Mouse (Mus musculus): Measurements from ENCODE around the gene Myof. TPM values are rescaled to one million over a fixed set of nuclear protein-coding genes. Genes with fewer than 3 reads are reported as not detected.

Gene Myof
- polyA plus RNA-seq, 1 experiment from 2014 or later, result 22.7 TPM

- H3K4me3 ChIP-seq (ENCODE audit: low read depth, low read length), result no peak overlapping the region
- H3K27me3 ChIP-seq (ENCODE audit: control insufficient read depth, insufficient read depth, low read length), result no peaks in the 10 kb centered on the region
- H3K36me3 ChIP-seq (ENCODE audit: control insufficient read depth, insufficient read depth, low read length), result no peaks in the 10 kb centered on the region
- no peak overlapping the region for H3K27ac ChIP-seq (ENCODE audit: low read length)
- no peak for ATAC-seq (ENCODE audit: insufficient number of reproducible peaks, insufficient read depth, low FRiP score, low read depth)
- WGBS, result 82% methylated on average over 4 of the region's 4 CpGs
- no peak overlapping the region for H3K9ac ChIP-seq (replicated peaks; ENCODE audit: low read depth, low read length)
- no peaks in the 10 kb centered on the region for H3K4me1 ChIP-seq (ENCODE audit: control insufficient read depth, insufficient read depth, low read length)
- H3K4me2 ChIP-seq (replicated peaks; ENCODE audit: low read depth, low read length), result no peak overlapping the region
- H3K9me3 ChIP-seq (ENCODE audit: control insufficient read depth, low read depth, low read length), result no peaks in the 10 kb centered on the region
Measured at GRCm38 (mm10) chr19:37914261-37914660, 129.1 kb downstream of the Myof start.

DNA sequence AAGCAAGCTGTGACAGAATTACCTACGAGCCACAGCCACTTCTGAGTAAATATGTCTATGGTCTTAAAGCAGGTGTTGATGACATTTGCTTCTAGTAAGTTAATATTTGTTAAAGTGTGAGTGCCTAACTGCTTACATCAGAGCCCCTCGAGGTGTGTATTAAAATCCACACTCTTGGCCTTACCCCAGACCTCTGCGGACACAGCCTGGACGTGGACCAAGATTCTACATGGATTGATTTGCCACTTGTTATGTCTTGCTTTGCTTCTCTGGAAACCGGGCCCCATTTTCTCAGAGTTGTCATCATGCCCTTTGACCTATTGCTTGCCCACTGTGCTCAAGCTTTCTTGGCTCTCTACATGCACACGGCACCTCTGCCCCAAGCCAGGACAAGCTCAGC lies 130.9 kb downstream of the Myof start:
- no peak overlapping the region for H3K9ac ChIP-seq (replicated peaks; ENCODE audit: low read depth, low read length)
- H3K27ac ChIP-seq (ENCODE audit: low read length), result no peak overlapping the region
- no peaks in the 10 kb centered on the region for H3K9me3 ChIP-seq (ENCODE audit: control insufficient read depth, low read depth, low read length)
- WGBS, result 73% methylated on average over 6 of the region's 6 CpGs
- H3K4me3 ChIP-seq (ENCODE audit: low read depth, low read length), result no peak overlapping the region
- no peak overlapping the region for H3K4me2 ChIP-seq (replicated peaks; ENCODE audit: low read depth, low read length)
- H3K27me3 ChIP-seq (ENCODE audit: control insufficient read depth, insufficient read depth, low read length), result no peaks in the 10 kb centered on the region
- H3K36me3 ChIP-seq (ENCODE audit: control insufficient read depth, insufficient read depth, low read length), result no peaks in the 10 kb centered on the region
- H3K4me1 ChIP-seq (ENCODE audit: control insufficient read depth, insufficient read depth, low read length), result no peaks in the 10 kb centered on the region; the same call in 1 of the 2 replicates
- no peak for ATAC-seq (ENCODE audit: insufficient number of reproducible peaks, insufficient read depth, low FRiP score, low read depth)

DNA sequence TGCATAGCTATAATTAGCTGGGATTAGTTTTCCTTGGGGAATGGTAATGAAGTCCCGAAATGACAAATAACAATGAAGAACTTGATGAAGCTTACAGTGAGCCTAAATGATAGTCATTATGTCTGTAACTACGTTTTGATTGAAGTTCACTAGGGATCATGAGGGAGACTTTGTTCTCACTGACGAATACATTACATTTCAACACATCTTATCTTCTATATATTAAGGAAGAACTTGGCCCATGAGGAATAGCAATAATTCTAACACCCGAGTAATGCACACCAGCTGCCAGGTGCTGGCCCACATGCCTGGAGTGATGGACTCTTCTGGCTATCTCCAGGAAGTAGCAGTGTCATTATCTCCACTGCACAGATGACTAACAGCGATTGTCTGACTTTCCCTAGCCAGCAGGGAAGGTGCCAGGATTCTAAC lies 133.5 kb downstream of the Myof start:
- no peak for ATAC-seq (ENCODE audit: insufficient number of reproducible peaks, insufficient read depth, low FRiP score, low read depth)
- H3K9me3 ChIP-seq (ENCODE audit: control insufficient read depth, low read depth, low read length), result no peaks in the 10 kb centered on the region
- no peak overlapping the region for H3K9ac ChIP-seq (replicated peaks; ENCODE audit: low read depth, low read length)
- WGBS, result 59% methylated on average over 5 of the region's 5 CpGs
- H3K4me3 ChIP-seq (ENCODE audit: low read depth, low read length), result no peak overlapping the region
- H3K27me3 ChIP-seq (ENCODE audit: control insufficient read depth, insufficient read depth, low read length), result no peaks in the 10 kb centered on the region
- H3K36me3 ChIP-seq (ENCODE audit: control insufficient read depth, insufficient read depth, low read length), result no peaks in the 10 kb centered on the region
- no peaks in the 10 kb centered on the region; the same call in 1 of the 2 replicates for H3K4me1 ChIP-seq (ENCODE audit: control insufficient read depth, insufficient read depth, low read length)
- no peak overlapping the region for H3K4me2 ChIP-seq (replicated peaks; ENCODE audit: low read depth, low read length)
- H3K27ac ChIP-seq (ENCODE audit: low read length), result no peak overlapping the region

- Histone ChIP-seq H3K36me3 (ENCODE audit: control insufficient read depth, insufficient read depth, low read length) (no peaks in the 10 kb centered on the region), H3K4me3 (ENCODE audit: low read depth, low read length) (no peak overlapping the region), H3K9ac (replicated peaks; ENCODE audit: low read depth, low read length) (no peak overlapping the region), H3K27ac (ENCODE audit: low read length) (no peak overlapping the region), H3K4me1 (ENCODE audit: control insufficient read depth, insufficient read depth, low read length) (no peaks in the 10 kb centered on the region; the same call in 1 of the 2 replicates), H3K9me3 (ENCODE audit: control insufficient read depth, low read depth, low read length) (no peaks in the 10 kb centered on the region), H3K27me3 (ENCODE audit: control insufficient read depth, insufficient read depth, low read length) (no peaks in the 10 kb centered on the region), H3K4me2 (replicated peaks; ENCODE audit: low read depth, low read length) (no peak overlapping the region)
- no peak for ATAC-seq (ENCODE audit: insufficient number of reproducible peaks, insufficient read depth, low FRiP score, low read depth)
- WGBS, result 23% methylated on average over 17 of the region's 17 CpGs
Measured at GRCm38 (mm10) chr19:37907451-37908320, 135.7 kb downstream of the Myof start.

GRCm38 (mm10) chr19:37906916-37907315 lies 136.5 kb downstream of the Myof start:
- WGBS, result 48% methylated on average over 3 of the region's 3 CpGs

DNA sequence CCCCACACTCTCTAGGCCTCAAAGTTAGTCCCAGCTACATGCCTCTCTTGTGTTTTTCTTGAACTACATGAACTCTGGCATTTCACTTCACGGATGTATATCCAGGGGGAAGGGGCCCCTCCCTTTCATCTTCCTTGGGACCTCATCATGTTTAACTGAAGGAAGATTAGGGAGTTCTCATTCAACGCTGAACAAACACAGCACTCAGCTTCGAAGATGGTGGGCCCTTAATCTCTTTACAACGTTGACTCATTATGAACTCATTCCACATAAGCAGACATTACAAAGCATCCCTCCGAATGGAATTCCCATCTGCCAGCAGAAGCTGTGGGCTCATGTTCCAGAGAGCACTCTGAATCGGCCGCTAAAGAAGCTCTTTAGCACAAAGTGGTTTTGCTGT lies 147.3 kb downstream of the Myof start:
- Histone ChIP-seq H3K4me3 (ENCODE audit: low read depth, low read length) (no peak overlapping the region), H3K27me3 (ENCODE audit: control insufficient read depth, insufficient read depth, low read length) (no peaks in the 10 kb centered on the region), H3K4me1 (ENCODE audit: control insufficient read depth, insufficient read depth, low read length) (no peaks in the 10 kb centered on the region), H3K4me2 (replicated peaks; ENCODE audit: low read depth, low read length) (no peak overlapping the region), H3K9me3 (ENCODE audit: control insufficient read depth, low read depth, low read length) (no peaks in the 10 kb centered on the region), H3K9ac (replicated peaks; ENCODE audit: low read depth, low read length) (no peak overlapping the region), H3K27ac (ENCODE audit: low read length) (no peak overlapping the region), H3K36me3 (ENCODE audit: control insufficient read depth, insufficient read depth, low read length) (no peaks in the 10 kb centered on the region)
- 18% methylated on average over 7 of the region's 7 CpGs for WGBS
- no peak; the same call in 1 of the 2 replicates for ATAC-seq (ENCODE audit: insufficient number of reproducible peaks, insufficient read depth, low FRiP score, low read depth)

More at GRCm38 (mm10) chr19:37906916-37907315, 136.5 kb downstream of the Myof start:
- no peaks in the 10 kb centered on the region for H3K9me3 ChIP-seq (ENCODE audit: control insufficient read depth, low read depth, low read length)
- H3K27ac ChIP-seq (ENCODE audit: low read length), result no peak overlapping the region
- H3K4me3 ChIP-seq (ENCODE audit: low read depth, low read length), result no peak overlapping the region
- H3K27me3 ChIP-seq (ENCODE audit: control insufficient read depth, insufficient read depth, low read length), result no peaks in the 10 kb centered on the region
- ATAC-seq (ENCODE audit: insufficient number of reproducible peaks, insufficient read depth, low FRiP score, low read depth), result no peak
- no peaks in the 10 kb centered on the region for H3K36me3 ChIP-seq (ENCODE audit: control insufficient read depth, insufficient read depth, low read length)
- no peak overlapping the region for H3K9ac ChIP-seq (replicated peaks; ENCODE audit: low read depth, low read length)
- no peaks in the 10 kb centered on the region; the same call in 1 of the 2 replicates for H3K4me1 ChIP-seq (ENCODE audit: control insufficient read depth, insufficient read depth, low read length)
- no peak overlapping the region for H3K4me2 ChIP-seq (replicated peaks; ENCODE audit: low read depth, low read length)

GRCm38 (mm10) chr19:37891006-37891405 lies 152.4 kb downstream of the Myof start:
- Histone ChIP-seq H3K4me3 (ENCODE audit: low read depth, low read length) (no peak overlapping the region), H3K4me2 (replicated peaks; ENCODE audit: low read depth, low read length) (no peak overlapping the region), H3K27me3 (ENCODE audit: control insufficient read depth, insufficient read depth, low read length) (no peaks in the 10 kb centered on the region), H3K4me1 (ENCODE audit: control insufficient read depth, insufficient read depth, low read length) (no peaks in the 10 kb centered on the region), H3K9me3 (ENCODE audit: control insufficient read depth, low read depth, low read length) (no peaks in the 10 kb centered on the region), H3K36me3 (ENCODE audit: control insufficient read depth, insufficient read depth, low read length) (no peaks in the 10 kb centered on the region), H3K27ac (ENCODE audit: low read length) (no peak overlapping the region), H3K9ac (replicated peaks; ENCODE audit: low read depth, low read length) (no peak overlapping the region)
- ATAC-seq (ENCODE audit: insufficient number of reproducible peaks, insufficient read depth, low FRiP score, low read depth), result no peak
- WGBS, result 76% methylated on average over 2 of the region's 2 CpGs

DNA sequence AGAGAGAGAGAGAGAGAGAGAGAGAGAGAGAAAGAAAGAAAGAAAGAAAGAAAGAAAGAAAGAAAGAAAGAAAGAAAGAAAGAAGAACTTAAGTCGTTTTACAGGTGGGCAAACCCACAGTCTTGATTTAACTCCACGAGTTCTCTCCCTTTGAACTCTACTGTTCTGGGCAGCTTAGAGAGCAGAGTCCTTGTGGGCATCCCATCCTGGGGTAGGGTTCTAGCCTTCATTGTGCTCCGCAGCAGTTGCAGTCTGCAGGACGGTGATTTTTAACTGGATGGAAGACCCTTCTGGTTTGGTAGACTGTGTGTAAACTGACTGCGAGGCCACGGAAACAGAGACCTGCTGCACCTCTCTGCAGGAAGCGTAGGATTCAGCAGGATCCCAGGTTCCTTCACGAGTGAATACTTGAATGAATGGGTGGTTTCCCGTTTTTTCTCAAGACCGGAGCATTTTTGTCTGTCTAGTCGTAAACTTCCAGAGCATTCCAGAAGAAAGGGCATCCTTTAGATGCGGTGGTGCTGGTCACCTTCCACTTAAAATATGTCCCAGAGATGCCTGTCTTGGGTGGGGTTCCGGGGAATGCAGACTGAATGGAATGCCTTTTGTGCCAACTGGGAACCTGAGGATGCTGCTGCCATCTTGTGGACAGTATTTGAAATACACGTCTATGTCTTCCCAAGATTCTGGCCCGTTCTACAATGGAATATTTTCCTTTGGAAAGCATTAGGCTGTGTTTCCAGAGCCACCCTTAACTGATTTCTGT lies 156.8 kb downstream of the Myof start:
- Histone ChIP-seq H3K27ac (ENCODE audit: low read length) (no peak overlapping the region), H3K27me3 (ENCODE audit: control insufficient read depth, insufficient read depth, low read length) (no peaks in the 10 kb centered on the region), H3K9me3 (ENCODE audit: control insufficient read depth, low read depth, low read length) (no peaks in the 10 kb centered on the region), H3K36me3 (ENCODE audit: control insufficient read depth, insufficient read depth, low read length) (no peaks in the 10 kb centered on the region), H3K9ac (replicated peaks; ENCODE audit: low read depth, low read length) (no peak overlapping the region), H3K4me1 (ENCODE audit: control insufficient read depth, insufficient read depth, low read length) (no peaks in the 10 kb centered on the region), H3K4me2 (replicated peaks; ENCODE audit: low read depth, low read length) (peak overlapping the region; percentile 31), H3K4me3 (ENCODE audit: low read depth, low read length) (0 out of 2 replicates have a peak overlapping the region, but pooled peaks have one; percentile 4)
- 15% methylated on average over 15 of the region's 15 CpGs for WGBS
- ATAC-seq (ENCODE audit: insufficient number of reproducible peaks, insufficient read depth, low FRiP score, low read depth), result peak; percentile 6; the same call in 1 of the 2 replicates

Data from stomach, embryonic 14.5 days (tissue).